Mouse (Mus musculus) heart, embryonic 16.5 days (tissue): ENCODE measurements around the gene Gm10142. TPM values are rescaled to one million over a fixed set of nuclear protein-coding genes. Genes with fewer than 3 reads are reported as not detected.
"Not testable (repeated sequence)": the region's sequence is repeated elsewhere in the genome, so short reads cannot be mapped to it uniquely, and the experiment has no call there.

Source experiments
- ATAC-seq: fragments of 200-750 bp; cut with Nextera tagmentation; replicated peaks from 2 replicates; pipeline ENCODE4 v1.8.0; 2017; ENCODE audit warnings: moderate number of reproducible peaks; ENCODE audit not compliant: insufficient read depth, low FRiP score; ENCODE audit errors: extremely low read depth
- H3K27ac ChIP-seq: fragments of 300-500 bp; sonication (generic); 2 replicates; pipeline ENCODE4 v1.5.1; 2014; ENCODE audit warnings: mild to moderate bottlenecking, low read length, control low read depth, moderate library complexity
- H3K27me3 ChIP-seq: fragments of 300-500 bp; sonication (generic); 2 replicates; pipeline ENCODE4 v1.6.1; 2014; ENCODE audit warnings: low read length, mixed read lengths; ENCODE audit not compliant: control insufficient read depth, insufficient read depth
- H3K36me3 ChIP-seq: fragments of 300-500 bp; sonication (generic); 2 replicates; pipeline ENCODE4 v1.6.1; 2014; ENCODE audit not compliant: control insufficient read depth, insufficient read depth
- H3K4me1 ChIP-seq: fragments of 300-500 bp; sonication (generic); 2 replicates; pipeline ENCODE4 v1.6.1; 2014; ENCODE audit warnings: low read length, mixed read lengths; ENCODE audit not compliant: control insufficient read depth, insufficient read depth
- H3K4me2 ChIP-seq: fragments of 300-500 bp; sonication (generic); 2 replicates; pipeline ENCODE4 v1.6.1; 2014; ENCODE audit warnings: low read depth, mild to moderate bottlenecking, control low read depth, low read length
- H3K4me3 ChIP-seq: fragments of 300-500 bp; sonication (generic); 2 replicates; pipeline ENCODE4 v1.5.1; 2014; ENCODE audit warnings: mild to moderate bottlenecking, control low read depth, low read length
- H3K9ac ChIP-seq: fragments of 300-500 bp; sonication (generic); 2 replicates; pipeline ENCODE4 v1.6.1; 2014; ENCODE audit warnings: low read length, control low read depth
- H3K9me3 ChIP-seq: fragments of 300-500 bp; sonication (generic); replicated peaks from 2 replicates; pipeline ENCODE4 v1.6.1; 2016; ENCODE audit warnings: low read length; ENCODE audit not compliant: control insufficient read depth
- WGBS: fragments of 180-500 bp; shearing (Covaris S2); extraction: QIAGEN DNeasy Blood & Tissue Kit; methylation state at CpG from one replicate; pipeline ENCODE4 v1.1.7; 2014; 5-methylcytosine and 5-hydroxymethylcytosine counted together
- polyA plus RNA-seq: library from polyadenylated mRNA; unstranded; fragments of >200 nt; fragmentation: Nextera tagmentation; extraction: Ambion mirVana; gene quantifications from 2 replicates; pipeline ENCODE4 v1.2.1, GENCODE M21; 2015

Gene Gm10142
- polyA plus RNA-seq, 1 experiment from 2014 or later: not detected

DNA sequence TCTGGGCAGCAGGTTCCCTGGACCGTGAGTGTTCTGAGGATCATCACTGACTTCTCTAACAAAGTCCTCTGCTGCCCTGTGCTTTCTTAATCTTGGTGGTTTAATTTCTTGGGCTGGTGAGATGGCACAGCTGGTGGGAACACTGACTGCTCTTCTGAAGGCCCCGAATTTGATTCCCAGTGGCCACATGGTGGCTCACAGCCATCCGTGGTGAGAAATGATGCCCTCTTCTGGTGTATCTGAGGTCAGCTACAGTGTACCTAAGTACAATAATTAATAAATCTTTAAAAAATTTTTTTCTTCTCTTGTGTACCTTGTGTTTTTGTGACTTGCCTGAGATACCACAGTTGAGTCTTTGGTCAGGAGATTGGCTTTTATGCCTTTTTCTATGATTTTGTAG is 36.7 kb downstream of the Gm10142 start:
- H3K4me1 ChIP-seq, H3K36me3 ChIP-seq, H3K9me3 ChIP-seq, H3K4me3 ChIP-seq, H3K27ac ChIP-seq, ATAC-seq, H3K4me2 ChIP-seq, H3K27me3 ChIP-seq, H3K9ac ChIP-seq: not testable (repeated sequence)
- WGBS: 59% methylated on average over 3 of the region's 3 CpGs

DNA sequence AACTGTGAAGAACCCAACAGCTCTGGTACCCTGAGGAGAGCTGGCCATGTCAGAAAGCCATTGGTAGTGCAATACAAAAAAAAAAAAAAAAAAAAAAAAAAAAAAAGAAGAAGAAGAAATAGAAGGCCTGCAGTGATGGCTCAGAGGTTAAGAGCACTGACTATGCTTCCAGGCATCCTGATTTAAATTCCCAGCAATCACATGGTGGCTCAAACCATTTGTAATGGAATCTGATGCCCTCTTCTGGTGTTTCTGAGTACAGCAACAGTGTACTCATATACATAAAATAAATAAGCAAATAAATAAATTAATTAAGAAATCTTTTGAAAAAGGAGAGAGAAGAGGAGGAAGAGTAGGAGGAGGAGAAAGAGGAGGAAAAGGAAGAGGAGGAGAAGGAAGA is 37.8 kb downstream of the Gm10142 start:
- ATAC-seq: no peak
- no peak overlapping the region for H3K9ac ChIP-seq
- no peak overlapping the region for H3K27ac ChIP-seq
- no peaks in the 10 kb centered on the region for H3K27me3 ChIP-seq
- H3K4me1 ChIP-seq: no peaks in the 10 kb centered on the region
- no peak overlapping the region for H3K4me2 ChIP-seq
- no peak overlapping the region for H3K4me3 ChIP-seq
- no peaks in the 10 kb centered on the region for H3K9me3 ChIP-seq
- H3K36me3 ChIP-seq: no peaks in the 10 kb centered on the region

DNA sequence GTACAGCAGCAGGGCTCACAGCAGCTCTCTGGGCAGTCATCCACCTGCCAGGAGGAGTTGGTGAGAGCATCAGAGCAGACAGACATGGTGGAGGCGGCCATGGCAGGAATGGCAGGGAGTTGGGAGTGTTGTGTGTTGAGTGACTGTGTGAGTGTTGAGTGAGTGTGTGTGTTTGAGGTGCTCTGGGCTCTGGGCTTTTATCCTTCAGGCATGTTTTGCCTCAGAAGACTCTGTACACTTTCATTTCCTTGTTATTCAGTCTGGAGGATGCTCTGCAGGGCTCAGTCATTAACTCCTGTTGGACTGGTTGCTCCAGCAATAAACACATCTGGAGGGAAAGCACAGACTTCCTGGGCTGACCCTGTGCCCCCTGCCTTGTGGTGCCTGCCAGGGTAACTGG is 44.0 kb downstream of the Gm10142 start, which contains the start of gene Gm3233:
TSS of gene Gm3233 (minus strand) at position 101 of the 400 bp plus-strand sequence.
- not testable (repeated sequence) for H3K4me3 ChIP-seq, H3K27me3 ChIP-seq, ATAC-seq, H3K27ac ChIP-seq, H3K4me2 ChIP-seq, H3K4me1 ChIP-seq, H3K36me3 ChIP-seq, H3K9me3 ChIP-seq, H3K9ac ChIP-seq
- WGBS: no CpG with 5 or more reads among the region's 1 CpGs

Other genes with a start within 250 kb of the Gm10142 start
- gene Fam207a, start 200.0 kb upstream of the Gm10142 start, polyA plus RNA-seq: 23.2 and 24.5 TPM in 2 replicates
- 4.7 and 8.7 TPM in 2 replicates for gene Itgb2, start 185.6 kb upstream of the Gm10142 start, polyA plus RNA-seq
- 127 and 132 TPM in 2 replicates for gene Pttg1ip, start 134.1 kb upstream of the Gm10142 start, polyA plus RNA-seq
- 157 and 170 TPM in 2 replicates for gene Sumo3, start 109.7 kb upstream of the Gm10142 start, polyA plus RNA-seq
- gene Gm49325, start 109.6 kb upstream of the Gm10142 start, polyA plus RNA-seq: 4.6 TPM in 1 of 2 replicates, not detected in the other
- 85.4 and 91.0 TPM in 2 replicates for gene Ube2g2, start 93.5 kb upstream of the Gm10142 start, polyA plus RNA-seq
- gene Tspear, start 29.2 kb upstream of the Gm10142 start, polyA plus RNA-seq: 0.10 and 0.28 TPM in 2 replicates
- gene Gm19402, start 25.1 kb upstream of the Gm10142 start, polyA plus RNA-seq: not detected in 2 replicates
- not detected in 2 replicates for gene Gm9508, start 18.6 kb upstream of the Gm10142 start, polyA plus RNA-seq
- not detected in 2 replicates for gene Gm10272, start 9.2 kb upstream of the Gm10142 start, polyA plus RNA-seq
- not detected in 2 replicates for gene Gm10024, start 4.3 kb upstream of the Gm10142 start, polyA plus RNA-seq
- gene Krtap12-1, start 4.8 kb downstream of the Gm10142 start, polyA plus RNA-seq: not detected in 2 replicates
- gene Gm10100, start 10.7 kb downstream of the Gm10142 start, polyA plus RNA-seq: not detected in 2 replicates
- not detected in 2 replicates for gene Gm18596, start 26.8 kb downstream of the Gm10142 start, polyA plus RNA-seq
- gene Gm9736, start 35.5 kb downstream of the Gm10142 start, polyA plus RNA-seq: not detected in 2 replicates
- not detected in 2 replicates for gene Gm3233, start 43.9 kb downstream of the Gm10142 start, polyA plus RNA-seq
- not detected in 2 replicates for gene Gm3238, start 55.5 kb downstream of the Gm10142 start, polyA plus RNA-seq
- not detected in 2 replicates for gene Gm7138, start 61.1 kb downstream of the Gm10142 start, polyA plus RNA-seq
- gene Gm3250, start 66.7 kb downstream of the Gm10142 start, polyA plus RNA-seq: not detected in 2 replicates
- gene Gm7137, start 72.4 kb downstream of the Gm10142 start, polyA plus RNA-seq: not detected in 2 replicates
- gene Gm9639, start 79.3 kb downstream of the Gm10142 start, polyA plus RNA-seq: not detected in 2 replicates
- not detected in 2 replicates for gene Gm19668, start 83.3 kb downstream of the Gm10142 start, polyA plus RNA-seq
- not detected in 2 replicates for gene Gm9507, start 96.0 kb downstream of the Gm10142 start, polyA plus RNA-seq
- gene Gm2696, start 98.9 kb downstream of the Gm10142 start, polyA plus RNA-seq: not detected in 2 replicates
- gene Krtap10-4, start 111.3 kb downstream of the Gm10142 start, polyA plus RNA-seq: not detected in 2 replicates
- not detected in 2 replicates for gene Krtap10-10, start 120.1 kb downstream of the Gm10142 start, polyA plus RNA-seq
- gene Gm36176, start 131.0 kb downstream of the Gm10142 start, polyA plus RNA-seq: not detected in 2 replicates
- gene Gm10318, start 137.1 kb downstream of the Gm10142 start, polyA plus RNA-seq: not detected in 2 replicates
- not detected in 2 replicates for gene Gm3285, start 146.2 kb downstream of the Gm10142 start, polyA plus RNA-seq
- gene Lrrc3, start 186.7 kb downstream of the Gm10142 start, polyA plus RNA-seq: 1.2 and 1.4 TPM in 2 replicates